Mouse (Mus musculus) heart, embryonic 12.5 days (tissue): ENCODE measurements around the gene Tnfaip3. TPM values are rescaled to one million over a fixed set of nuclear protein-coding genes. Genes with fewer than 3 reads are reported as not detected.
A peak's percentile ranks its signal among the peaks of the same experiment; 100 is the strongest.

ENCODE experiments used
- ATAC-seq: fragments of 200-750 bp; cut with Nextera tagmentation; 2 replicates; pipeline ENCODE4 v1.8.0; 2017; ENCODE audit warnings: moderate TSS enrichment, moderate library complexity; ENCODE audit not compliant: insufficient number of reproducible peaks, low FRiP score
- H3K27ac ChIP-seq: fragments of 300-500 bp; sonication (generic); 2 replicates; pipeline ENCODE4 v1.5.1; 2016; ENCODE audit warnings: mild to moderate bottlenecking, moderate library complexity; ENCODE audit not compliant: poor library complexity, severe bottlenecking
- H3K27me3 ChIP-seq: fragments of 300-500 bp; sonication (generic); replicated peaks from 2 replicates; pipeline ENCODE4 v1.6.1; 2016; ENCODE audit warnings: mild to moderate bottlenecking, moderate library complexity
- H3K36me3 ChIP-seq: fragments of 300-500 bp; sonication (generic); 2 replicates; pipeline ENCODE4 v1.6.1; 2016; ENCODE audit warnings: mild to moderate bottlenecking, moderate library complexity
- H3K4me1 ChIP-seq: fragments of 300-500 bp; sonication (generic); replicated peaks from 2 replicates; pipeline ENCODE4 v1.6.1; 2016; ENCODE audit warnings: mild to moderate bottlenecking
- H3K4me2 ChIP-seq: fragments of 300-500 bp; sonication (generic); 2 replicates; pipeline ENCODE4 v1.6.1; 2016; ENCODE audit warnings: mild to moderate bottlenecking, moderate library complexity
- H3K4me3 ChIP-seq: fragments of 300-500 bp; sonication (generic); 2 replicates; pipeline ENCODE4 v1.5.1; 2016; ENCODE audit warnings: mild to moderate bottlenecking
- H3K9ac ChIP-seq: fragments of 300-500 bp; sonication (generic); 2 replicates; pipeline ENCODE4 v1.6.1; 2016; ENCODE audit warnings: mild to moderate bottlenecking, moderate library complexity
- H3K9me3 ChIP-seq: fragments of 300-500 bp; sonication (generic); replicated peaks from 2 replicates; pipeline ENCODE4 v1.6.1; 2016; ENCODE audit warnings: mild to moderate bottlenecking, moderate library complexity
- whole genome bisulfite sequencing: fragments of 180-500 bp; shearing (Covaris S2); methylation state at CpG from one replicate; pipeline ENCODE4 v1.1.7; 2016; 5-methylcytosine and 5-hydroxymethylcytosine counted together
- polyA plus RNA-seq: library from polyadenylated mRNA; unstranded; fragments of >200 nt; fragmentation: Nextera tagmentation; extraction: Ambion mirVana; gene quantifications from 2 replicates; pipeline ENCODE4 v1.2.1, GENCODE M21; 2016

Gene Tnfaip3
- polyA plus RNA-seq, 1 experiment from 2014 or later = 3.3 TPM

- Histone ChIP-seq H3K9me3 (no peaks in the 10 kb centered on the region), H3K9ac (no peak overlapping the region), H3K27me3 (no peaks in the 10 kb centered on the region), H3K4me3 (no peak overlapping the region), H3K27ac (no peak overlapping the region), H3K4me1 (no peaks in the 10 kb centered on the region), H3K4me2 (no peak overlapping the region), H3K36me3 (no peaks in the 10 kb centered on the region)
- WGBS = 86% methylated on average over 2 of the region's 2 CpGs
- ATAC-seq = no peak
Observed at GRCm38 (mm10) chr10:19040147-19040546, 24.7 kb upstream of the Tnfaip3 start.

DNA sequence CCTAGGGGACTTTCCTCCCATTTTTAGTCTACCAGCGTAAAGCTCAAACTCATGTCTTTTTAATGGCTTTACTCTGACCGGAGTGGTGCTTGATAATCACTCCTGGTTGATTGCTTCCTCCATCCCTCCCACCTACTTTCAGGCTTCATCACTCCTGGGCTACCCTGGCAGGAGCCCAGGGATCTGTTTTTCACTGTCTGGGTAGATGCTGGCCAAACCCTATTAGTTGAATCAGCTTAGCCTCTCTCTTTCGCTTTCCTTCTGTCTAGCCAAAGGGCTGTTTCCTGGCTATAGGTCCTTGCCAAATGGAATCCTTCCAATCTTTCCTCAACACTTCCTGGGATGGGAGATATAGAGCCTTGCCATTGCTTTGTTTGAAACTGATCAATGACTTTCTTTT is 19.3 kb upstream of the Tnfaip3 start:
- no peaks in the 10 kb centered on the region for H3K9me3 ChIP-seq
- no peak overlapping the region for H3K9ac ChIP-seq
- H3K36me3 ChIP-seq = no peaks in the 10 kb centered on the region
- peaks cover 5% of the 10 kb centered on the region for H3K4me1 ChIP-seq
- 44% methylated on average over 3 of the region's 3 CpGs for WGBS
- no peak overlapping the region for H3K4me3 ChIP-seq
- H3K27ac ChIP-seq = no peak overlapping the region
- no peak for ATAC-seq
- no peak overlapping the region for H3K4me2 ChIP-seq
- no peaks in the 10 kb centered on the region for H3K27me3 ChIP-seq

DNA sequence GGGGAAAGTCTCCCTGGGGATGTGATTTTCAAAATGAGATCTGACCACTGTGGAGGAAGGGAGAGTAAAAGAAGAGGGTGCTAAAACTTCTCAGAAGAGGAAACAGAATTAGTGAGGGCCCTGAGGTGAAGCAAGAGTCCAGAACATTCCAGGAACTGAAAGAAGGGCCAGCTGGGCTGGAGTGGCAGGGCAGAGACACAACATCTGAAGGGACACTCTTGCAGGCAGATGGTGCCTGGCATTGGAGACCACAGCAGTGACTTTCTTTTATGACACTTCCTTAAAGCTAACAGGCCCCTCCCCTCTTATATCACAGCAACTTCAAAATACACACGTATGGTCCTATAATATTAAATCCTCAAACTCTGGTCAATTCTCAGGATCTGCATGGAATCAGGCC is 18.2 kb upstream of the Tnfaip3 start:
- no peak overlapping the region for H3K4me3 ChIP-seq
- peaks cover 5% of the 10 kb centered on the region for H3K4me1 ChIP-seq
- no peak overlapping the region for H3K4me2 ChIP-seq
- H3K27ac ChIP-seq = no peak overlapping the region
- H3K36me3 ChIP-seq = no peaks in the 10 kb centered on the region
- 83% methylated on average over 1 of the region's 1 CpGs for WGBS
- H3K27me3 ChIP-seq = no peaks in the 10 kb centered on the region
- no peak for ATAC-seq
- no peak overlapping the region for H3K9ac ChIP-seq
- no peaks in the 10 kb centered on the region for H3K9me3 ChIP-seq

DNA sequence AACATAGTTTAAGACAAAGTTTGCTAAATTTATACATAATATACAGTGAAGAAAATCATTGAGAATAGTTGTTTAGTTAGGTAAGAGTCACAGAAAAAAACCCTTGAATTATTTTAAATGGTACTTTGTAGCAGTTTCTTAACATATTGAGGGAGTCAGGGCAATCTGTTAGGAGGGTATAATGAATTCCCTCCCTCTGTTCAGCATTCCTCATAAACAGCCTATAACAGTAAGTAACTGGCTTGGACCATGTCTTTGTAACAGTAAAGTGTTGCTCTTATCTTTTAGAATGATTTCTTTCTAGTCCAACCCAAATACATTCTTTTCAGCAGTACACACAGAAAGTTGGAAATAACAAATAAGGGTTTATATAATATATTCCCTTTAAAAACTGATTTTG is 16.4 kb upstream of the Tnfaip3 start:
- H3K9me3 ChIP-seq = no peaks in the 10 kb centered on the region
- H3K9ac ChIP-seq = no peak overlapping the region
- ATAC-seq = no peak
- no peaks in the 10 kb centered on the region for H3K36me3 ChIP-seq
- no peaks in the 10 kb centered on the region for H3K27me3 ChIP-seq
- H3K4me1 ChIP-seq = peaks cover 5% of the 10 kb centered on the region
- no peak overlapping the region for H3K4me3 ChIP-seq
- H3K4me2 ChIP-seq = no peak overlapping the region
- no peak overlapping the region for H3K27ac ChIP-seq

DNA sequence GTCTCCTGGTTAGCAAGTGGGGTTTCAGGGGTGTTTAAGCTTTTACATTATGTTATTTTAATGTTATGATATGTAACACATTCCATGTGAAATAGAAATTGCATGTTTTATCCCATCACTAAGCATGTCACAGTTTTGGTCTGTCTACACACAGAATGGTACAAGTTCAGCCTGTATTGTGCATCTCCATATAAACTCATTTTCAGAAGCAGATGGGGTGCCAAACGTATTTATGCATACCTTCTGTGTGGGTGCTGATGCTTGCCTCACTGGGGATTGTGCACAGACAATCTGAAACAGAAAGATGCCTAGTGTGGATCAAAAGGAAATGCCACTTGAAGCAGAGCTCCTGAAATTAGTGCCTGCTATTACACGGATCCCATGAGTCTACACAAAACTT is 15.2 kb upstream of the Tnfaip3 start:
- Histone ChIP-seq H3K4me3 (no peak overlapping the region), H3K4me1 (peaks cover 5% of the 10 kb centered on the region), H3K27me3 (no peaks in the 10 kb centered on the region), H3K27ac (no peak overlapping the region), H3K36me3 (no peaks in the 10 kb centered on the region), H3K4me2 (no peak overlapping the region), H3K9ac (no peak overlapping the region), H3K9me3 (no peaks in the 10 kb centered on the region)
- no peak for ATAC-seq
- 71% methylated on average over 2 of the region's 2 CpGs for WGBS

DNA sequence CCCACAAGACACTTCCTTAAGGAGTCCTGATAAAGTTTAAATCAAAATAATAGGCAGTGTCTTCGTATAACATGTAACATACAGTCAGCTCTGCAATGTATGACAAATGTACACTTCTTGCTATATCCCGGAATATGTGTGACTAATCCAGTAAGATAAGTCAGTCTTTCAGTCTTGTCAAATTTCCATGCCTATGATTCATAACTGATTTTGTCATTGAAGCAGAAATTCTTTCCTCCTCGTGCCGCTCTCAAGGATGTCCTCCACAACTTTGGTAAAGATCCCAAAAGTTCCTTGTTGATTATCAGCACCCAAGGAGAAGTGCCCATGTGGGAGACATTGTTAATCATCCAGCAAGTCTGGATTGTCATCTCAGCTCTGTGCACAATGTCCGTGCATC is 11.3 kb upstream of the Tnfaip3 start:
- no peak overlapping the region for H3K9ac ChIP-seq
- H3K4me2 ChIP-seq = no peak overlapping the region
- H3K4me1 ChIP-seq = 0 out of 2 replicates have a peak, but pooled peaks cover 2% of the 10 kb centered on the region
- no peak overlapping the region for H3K27ac ChIP-seq
- WGBS = 84% methylated on average over 5 of the region's 5 CpGs
- ATAC-seq = no peak
- H3K9me3 ChIP-seq = no peaks in the 10 kb centered on the region
- H3K4me3 ChIP-seq = no peak overlapping the region
- H3K27me3 ChIP-seq = no peaks in the 10 kb centered on the region
- H3K36me3 ChIP-seq = no peaks in the 10 kb centered on the region

DNA sequence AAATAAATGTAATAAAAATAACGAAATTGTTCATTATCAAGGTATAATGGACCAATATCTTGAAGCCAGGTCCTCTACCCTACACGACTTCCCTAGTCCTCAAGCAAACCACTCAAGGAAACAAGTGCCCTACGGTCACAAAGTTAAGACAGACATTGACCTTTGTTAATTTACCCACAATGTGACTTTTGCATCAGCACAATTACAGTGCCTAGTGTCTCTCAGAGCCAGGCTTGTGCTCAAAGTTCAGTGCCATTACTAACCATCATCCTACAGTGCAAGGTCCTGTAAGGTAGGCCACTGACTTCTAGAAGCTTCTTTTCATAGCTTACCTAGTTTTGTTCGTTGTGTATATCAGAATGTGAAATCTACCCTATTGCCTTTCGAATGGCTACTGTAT is 8.9 kb upstream of the Tnfaip3 start:
- Histone ChIP-seq H3K27me3 (no peaks in the 10 kb centered on the region), H3K27ac (no peak overlapping the region), H3K4me1 (0 out of 2 replicates have a peak, but pooled peaks cover 2% of the 10 kb centered on the region), H3K4me3 (no peak overlapping the region), H3K4me2 (no peak overlapping the region), H3K9ac (no peak overlapping the region), H3K36me3 (no peaks in the 10 kb centered on the region), H3K9me3 (no peaks in the 10 kb centered on the region)
- 77% methylated on average over 5 of the region's 5 CpGs for whole genome bisulfite sequencing
- no peak for ATAC-seq

- WGBS = 62% methylated on average over 5 of the region's 5 CpGs
- ATAC-seq = no peak
- H3K9me3 ChIP-seq = no peaks in the 10 kb centered on the region
Observed at GRCm38 (mm10) chr10:19023622-19024326, 8.3 kb upstream of the Tnfaip3 start.

GRCm38 (mm10) chr10:19022272-19022671 is 6.8 kb upstream of the Tnfaip3 start:
- no peak overlapping the region for H3K9ac ChIP-seq
- no peak overlapping the region for H3K4me2 ChIP-seq
- H3K36me3 ChIP-seq = no peaks in the 10 kb centered on the region
- H3K27me3 ChIP-seq = no peaks in the 10 kb centered on the region
- H3K9me3 ChIP-seq = no peaks in the 10 kb centered on the region
- 85% methylated on average over 1 of the region's 1 CpGs for WGBS
- no peak overlapping the region for H3K4me3 ChIP-seq
- 0 out of 2 replicates have a peak, but pooled peaks cover 2% of the 10 kb centered on the region for H3K4me1 ChIP-seq
- no peak for ATAC-seq
- H3K27ac ChIP-seq = no peak overlapping the region

More at GRCm38 (mm10) chr10:19023622-19024326, 8.3 kb upstream of the Tnfaip3 start:
- no peaks in the 10 kb centered on the region for H3K27me3 ChIP-seq
- no peaks in the 10 kb centered on the region for H3K36me3 ChIP-seq
- no peak overlapping the region for H3K27ac ChIP-seq
- H3K4me3 ChIP-seq = no peak overlapping the region
- no peak overlapping the region for H3K4me2 ChIP-seq
- H3K9ac ChIP-seq = no peak overlapping the region
- 0 out of 2 replicates have a peak, but pooled peaks cover 2% of the 10 kb centered on the region for H3K4me1 ChIP-seq

- Histone ChIP-seq H3K4me3 (no peak overlapping the region), H3K27me3 (no peaks in the 10 kb centered on the region), H3K9me3 (no peaks in the 10 kb centered on the region), H3K36me3 (no peaks in the 10 kb centered on the region), H3K4me2 (no peak overlapping the region; the same call in 1 of the 2 replicates), H3K9ac (0 out of 2 replicates have a peak overlapping the region, but pooled peaks have one; percentile 71), H3K4me1 (peaks cover 11% of the 10 kb centered on the region), H3K27ac (peak overlapping the region; percentile 74; the same call in 1 of the 2 replicates)
- 45% methylated on average over 4 of the region's 4 CpGs for WGBS
- ATAC-seq = no peak
Observed at GRCm38 (mm10) chr10:19016823-19017471, 1.5 kb upstream of the Tnfaip3 start.

DNA sequence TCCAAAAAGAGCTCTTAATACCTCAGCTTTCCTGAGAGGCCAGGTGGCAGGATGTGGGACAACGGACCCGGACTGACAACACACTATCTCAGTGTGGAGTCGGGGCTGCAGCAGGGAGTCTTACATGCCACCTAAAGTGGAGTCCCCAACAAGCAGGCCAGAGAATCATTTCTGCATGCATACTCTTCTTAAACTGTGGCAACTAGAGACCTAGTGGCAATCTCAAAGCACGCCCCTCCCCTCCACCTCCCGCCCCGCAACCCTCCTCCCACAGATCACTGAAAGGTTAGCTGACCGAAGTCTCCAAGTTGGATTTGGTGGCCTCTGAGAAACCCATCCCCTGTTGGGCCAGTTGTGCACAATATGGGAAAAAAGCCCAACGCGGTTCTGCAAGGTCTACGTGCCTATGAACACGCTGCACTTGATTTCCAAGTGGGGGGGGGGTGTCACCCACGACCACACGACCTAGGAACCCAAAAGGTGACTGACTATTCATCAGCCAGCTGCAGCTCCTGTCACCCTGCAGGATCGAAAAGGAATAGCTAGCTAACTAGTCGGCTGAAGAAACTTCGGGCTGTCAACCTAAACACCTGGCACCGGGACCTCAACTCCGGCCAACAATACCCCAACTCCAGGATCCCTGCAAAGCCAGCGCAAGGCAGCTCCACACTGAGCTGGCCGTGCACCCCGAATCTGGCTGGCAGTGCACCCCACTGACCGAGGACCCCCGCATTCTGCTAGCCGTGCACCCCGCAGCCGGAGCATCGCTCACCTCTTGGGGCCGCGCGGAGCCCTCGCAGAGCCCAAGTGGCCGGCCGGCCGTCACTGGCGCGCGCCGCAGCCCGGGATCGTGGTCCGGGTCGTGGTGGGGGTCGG is 838 bp downstream of the Tnfaip3 start:
- peak overlapping the region; percentile 90 for H3K27ac ChIP-seq
- no peak for ATAC-seq
- no peaks in the 10 kb centered on the region for H3K27me3 ChIP-seq
- peak overlapping the region; percentile 87 for H3K4me2 ChIP-seq
- under 1% methylated on average over 43 of the region's 43 CpGs for WGBS
- H3K9me3 ChIP-seq = no peaks in the 10 kb centered on the region
- H3K4me1 ChIP-seq = peaks cover 11% of the 10 kb centered on the region
- H3K4me3 ChIP-seq = peak overlapping the region; percentile 93
- peaks cover 3% of the 10 kb centered on the region; the same call in 1 of the 2 replicates for H3K36me3 ChIP-seq
- peak overlapping the region; percentile 88 for H3K9ac ChIP-seq
